Mouse (Mus musculus) hindbrain, embryonic 12.5 days (tissue): Measurements from ENCODE around the gene Mrpl44. TPM values are rescaled to one million over a fixed set of nuclear protein-coding genes. Genes with fewer than 3 reads are reported as not detected.

Source experiments
- ATAC-seq: fragments of 200-750 bp; cut with Nextera tagmentation; 2 replicates; pipeline ENCODE4 v1.8.0; 2017; ENCODE audit warnings: moderate TSS enrichment; ENCODE audit not compliant: low FRiP score
- H3K27ac ChIP-seq: fragments of 300-500 bp; sonication (generic); 2 replicates; pipeline ENCODE4 v1.5.1; 2016; ENCODE audit warnings: mild to moderate bottlenecking
- H3K27me3 ChIP-seq: fragments of 300-500 bp; sonication (generic); 2 replicates; pipeline ENCODE4 v1.6.1; 2016; ENCODE audit warnings: mild to moderate bottlenecking
- H3K36me3 ChIP-seq: fragments of 300-500 bp; sonication (generic); 2 replicates; pipeline ENCODE4 v1.6.1; 2016; ENCODE audit warnings: mild to moderate bottlenecking
- H3K4me1 ChIP-seq: fragments of 300-500 bp; sonication (generic); 2 replicates; pipeline ENCODE4 v1.6.1; 2016
- H3K4me2 ChIP-seq: fragments of 300-500 bp; sonication (generic); replicated peaks from 2 replicates; pipeline ENCODE4 v1.6.1; 2016; ENCODE audit warnings: mild to moderate bottlenecking
- H3K4me3 ChIP-seq: fragments of 300-500 bp; sonication (generic); 2 replicates; pipeline ENCODE4 v1.5.1; 2016; ENCODE audit warnings: mild to moderate bottlenecking
- H3K9ac ChIP-seq: fragments of 300-500 bp; sonication (generic); 2 replicates; pipeline ENCODE4 v1.6.1; 2016; ENCODE audit warnings: mild to moderate bottlenecking, moderate library complexity
- H3K9me3 ChIP-seq: fragments of 300-500 bp; sonication (generic); replicated peaks from 2 replicates; pipeline ENCODE4 v1.6.1; 2016; ENCODE audit warnings: mild to moderate bottlenecking
- WGBS: fragments of 180-500 bp; shearing (Covaris S2); methylation state at CpG from one replicate; pipeline ENCODE4 v1.1.7; 2016; 5-methylcytosine and 5-hydroxymethylcytosine counted together
- polyA plus RNA-seq: library from polyadenylated mRNA; unstranded; fragments of >200 nt; fragmentation: Nextera tagmentation; extraction: Ambion mirVana; gene quantifications from 2 replicates; pipeline ENCODE4 v1.2.1, GENCODE M21; 2016

The Mrpl44 gene
- polyA plus RNA-seq, 1 experiment from 2014 or later, result 48.2 TPM

DNA sequence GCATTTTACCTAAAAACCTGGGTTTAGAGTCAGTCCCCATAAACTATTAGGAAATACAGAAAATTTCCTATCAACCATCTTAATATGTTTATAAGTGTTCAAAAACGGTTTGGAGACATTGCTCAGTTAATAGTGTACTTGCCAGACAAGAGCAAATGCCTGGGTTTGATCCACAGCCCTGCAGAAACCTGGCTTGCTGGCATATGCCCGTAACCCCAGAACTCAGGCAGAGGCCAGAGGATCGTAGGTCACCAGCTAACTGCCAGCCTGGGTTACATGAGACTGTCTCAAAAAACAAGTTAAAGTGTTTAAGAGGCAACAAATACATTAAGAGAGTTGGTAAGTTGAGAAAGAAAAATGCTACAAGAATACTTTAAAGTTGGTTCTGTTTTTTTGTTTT lies 20.9 kb upstream of the Mrpl44 start:
- Histone ChIP-seq H3K4me3 (no peak overlapping the region), H3K4me2 (no peak overlapping the region), H3K27me3 (no peaks in the 10 kb centered on the region), H3K4me1 (peaks cover 13% of the 10 kb centered on the region), H3K9me3 (0 out of 2 replicates have a peak, but pooled peaks cover 4% of the 10 kb centered on the region), H3K27ac (no peak overlapping the region), H3K9ac (no peak overlapping the region), H3K36me3 (0 out of 2 replicates have a peak, but pooled peaks cover 8% of the 10 kb centered on the region)
- no peak for ATAC-seq
- 86% methylated on average over 3 of the region's 3 CpGs for WGBS

DNA sequence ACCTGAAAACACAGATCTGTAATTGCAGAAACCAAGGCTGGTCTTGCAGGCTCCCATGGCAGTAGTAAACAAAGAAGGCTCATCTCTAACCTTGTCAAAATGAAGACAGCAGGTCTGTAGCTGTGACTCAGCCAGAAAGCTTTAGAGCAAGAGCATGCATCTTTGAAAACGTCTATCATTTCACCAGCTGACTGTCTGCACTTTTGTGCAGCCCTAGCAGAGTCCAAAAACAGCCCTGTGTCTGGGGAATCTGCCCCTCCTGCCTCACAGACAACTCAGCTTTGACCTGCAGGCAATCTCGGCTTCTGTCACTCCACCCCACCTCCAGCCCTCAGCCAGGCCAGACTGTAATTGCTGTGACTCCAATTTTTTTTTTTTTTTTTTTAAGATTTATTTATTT lies 20.4 kb upstream of the Mrpl44 start:
- Histone ChIP-seq H3K36me3 (0 out of 2 replicates have a peak, but pooled peaks cover 8% of the 10 kb centered on the region), H3K4me1 (peaks cover 16% of the 10 kb centered on the region), H3K27ac (no peak overlapping the region), H3K9ac (no peak overlapping the region), H3K9me3 (0 out of 2 replicates have a peak, but pooled peaks cover 3% of the 10 kb centered on the region), H3K27me3 (no peaks in the 10 kb centered on the region), H3K4me3 (no peak overlapping the region), H3K4me2 (no peak overlapping the region)
- no peak for ATAC-seq
- WGBS, result 61% methylated on average over 2 of the region's 2 CpGs

DNA sequence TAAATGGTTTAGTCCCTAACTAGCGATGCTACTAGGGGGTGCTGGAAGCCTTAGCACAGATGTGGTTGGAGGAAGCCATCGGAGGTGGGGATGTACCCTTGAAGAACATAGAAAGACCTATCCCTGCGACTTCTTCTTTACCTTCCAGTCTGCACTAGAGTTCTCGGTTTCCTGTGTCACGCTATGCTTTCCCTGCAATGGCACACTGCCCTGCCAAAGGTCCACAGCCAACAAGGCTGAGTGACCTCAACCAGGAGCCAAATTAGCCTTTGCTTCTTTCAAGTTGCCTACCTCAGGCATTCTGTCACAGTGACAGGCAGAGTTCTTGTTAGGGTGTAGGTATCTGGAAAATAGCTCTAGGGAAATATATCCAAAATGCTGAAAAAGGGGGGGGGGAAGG lies 19.4 kb upstream of the Mrpl44 start:
- Histone ChIP-seq H3K36me3 (0 out of 2 replicates have a peak, but pooled peaks cover 5% of the 10 kb centered on the region), H3K9ac (no peak overlapping the region), H3K4me1 (peaks cover 21% of the 10 kb centered on the region), H3K4me3 (no peak overlapping the region), H3K4me2 (no peak overlapping the region), H3K9me3 (no peaks in the 10 kb centered on the region), H3K27ac (no peak overlapping the region), H3K27me3 (no peaks in the 10 kb centered on the region)
- no peak for ATAC-seq
- 93% methylated on average over 5 of the region's 5 CpGs for WGBS

DNA sequence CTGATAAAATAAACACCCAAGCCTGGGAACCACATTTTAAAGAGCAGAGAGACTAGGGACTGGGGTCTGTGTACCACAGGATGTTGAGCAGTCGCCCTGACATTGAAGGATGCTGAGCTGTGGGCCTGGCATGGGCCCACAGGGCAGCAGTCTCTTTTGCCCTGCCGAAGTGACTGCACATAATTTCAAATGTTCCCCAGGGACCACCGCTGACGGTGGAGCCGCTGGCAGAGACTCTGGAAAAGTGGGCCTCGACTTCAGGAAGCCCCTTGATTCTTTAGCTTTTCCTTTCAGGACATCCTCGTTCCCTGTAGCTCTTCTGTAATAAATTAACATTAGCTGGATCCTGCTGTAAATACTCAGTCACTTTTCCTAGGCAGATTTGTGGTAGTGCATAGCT lies 18.7 kb upstream of the Mrpl44 start:
- H3K9ac ChIP-seq, result no peak overlapping the region
- H3K4me2 ChIP-seq, result no peak overlapping the region
- no peak for ATAC-seq
- no peaks in the 10 kb centered on the region for H3K27me3 ChIP-seq
- no peak overlapping the region for H3K4me3 ChIP-seq
- peaks cover 23% of the 10 kb centered on the region for H3K4me1 ChIP-seq
- WGBS, result 55% methylated on average over 7 of the region's 7 CpGs
- no peaks in the 10 kb centered on the region for H3K36me3 ChIP-seq
- no peaks in the 10 kb centered on the region for H3K9me3 ChIP-seq
- H3K27ac ChIP-seq, result no peak overlapping the region

DNA sequence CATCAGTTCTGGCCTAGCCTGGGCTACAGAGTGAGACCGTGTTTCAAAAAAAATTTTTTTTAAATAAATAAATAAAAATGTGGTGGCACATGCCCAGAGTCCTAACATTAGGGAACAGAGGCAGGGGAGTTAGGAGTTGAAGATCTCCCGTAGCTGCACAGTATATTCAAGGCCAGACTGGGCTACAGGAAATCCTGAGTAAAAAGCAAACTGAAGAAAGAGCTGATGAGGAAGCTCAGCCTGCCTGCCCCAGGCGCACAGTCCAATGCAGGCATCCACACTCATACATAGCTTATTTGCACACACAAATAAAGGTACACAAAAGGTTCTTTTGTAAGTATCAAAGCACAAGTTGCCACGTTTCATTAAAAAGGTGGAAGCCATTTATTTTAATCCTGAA lies 18.2 kb upstream of the Mrpl44 start:
- H3K4me3 ChIP-seq, result no peak overlapping the region
- no peaks in the 10 kb centered on the region for H3K9me3 ChIP-seq
- 83% methylated on average over 4 of the region's 4 CpGs for WGBS
- no peak overlapping the region for H3K9ac ChIP-seq
- no peaks in the 10 kb centered on the region for H3K27me3 ChIP-seq
- H3K27ac ChIP-seq, result no peak overlapping the region
- H3K4me2 ChIP-seq, result no peak overlapping the region
- no peak for ATAC-seq
- peaks cover 26% of the 10 kb centered on the region for H3K4me1 ChIP-seq
- H3K36me3 ChIP-seq, result no peaks in the 10 kb centered on the region

DNA sequence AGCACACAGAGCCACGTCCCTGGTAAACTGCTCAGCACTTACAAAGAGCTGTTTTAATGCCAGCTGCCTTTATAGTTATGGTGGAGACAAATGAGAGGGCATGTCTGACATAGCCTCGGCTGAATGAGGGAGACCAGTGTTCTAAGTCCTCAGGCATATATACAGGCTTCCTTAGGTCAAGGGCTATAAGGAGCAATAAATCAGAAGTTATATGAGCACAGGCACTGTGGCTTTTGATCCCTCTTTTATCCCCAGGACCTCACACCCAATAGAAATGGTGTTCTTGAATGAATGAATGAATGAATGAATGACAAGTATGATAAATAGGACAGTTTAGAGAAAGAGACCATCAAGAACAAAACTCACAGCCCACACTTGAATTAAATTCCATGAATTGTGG lies 16.8 kb upstream of the Mrpl44 start:
- Histone ChIP-seq H3K4me3 (no peak overlapping the region), H3K27ac (no peak overlapping the region), H3K4me1 (peaks cover 26% of the 10 kb centered on the region), H3K27me3 (no peaks in the 10 kb centered on the region), H3K9me3 (no peaks in the 10 kb centered on the region), H3K36me3 (no peaks in the 10 kb centered on the region), H3K9ac (no peak overlapping the region), H3K4me2 (no peak overlapping the region)
- no peak for ATAC-seq
- 48% methylated on average over 2 of the region's 2 CpGs for WGBS

DNA sequence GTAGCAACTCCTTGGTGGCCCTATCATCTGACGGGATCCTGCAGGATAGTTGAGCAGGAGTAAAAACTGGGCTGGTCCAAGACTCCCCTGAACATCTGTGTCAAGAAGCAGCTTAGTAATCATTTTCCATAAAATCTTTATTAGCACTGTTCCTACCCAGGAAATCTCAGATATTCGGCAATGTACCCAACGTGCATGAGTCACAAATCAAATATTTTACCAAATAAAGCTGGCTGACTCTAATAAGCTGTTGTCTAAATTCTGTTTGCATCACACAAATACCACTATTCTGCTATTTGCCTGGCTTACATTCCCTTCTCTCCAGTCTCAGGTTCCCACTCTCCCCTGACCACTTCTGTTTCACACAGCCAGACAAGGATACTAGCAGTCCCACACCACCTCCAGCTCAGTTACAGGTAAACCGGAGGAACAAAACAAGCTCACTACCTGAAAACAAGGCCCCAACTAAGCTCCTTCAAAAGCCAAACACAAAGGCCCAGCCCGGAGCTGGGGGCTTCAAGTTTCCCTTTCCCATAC lies 16.3 kb upstream of the Mrpl44 start:
- Histone ChIP-seq H3K4me1 (peaks cover 26% of the 10 kb centered on the region), H3K9ac (0 out of 2 replicates have a peak overlapping the region, but pooled peaks have one; percentile 15), H3K27ac (no peak overlapping the region), H3K4me2 (peak overlapping the region; percentile 26; the same call in 1 of the 2 replicates), H3K36me3 (no peaks in the 10 kb centered on the region), H3K4me3 (no peak overlapping the region), H3K27me3 (no peaks in the 10 kb centered on the region), H3K9me3 (no peaks in the 10 kb centered on the region)
- 71% methylated on average over 5 of the region's 5 CpGs for WGBS
- no peak for ATAC-seq

DNA sequence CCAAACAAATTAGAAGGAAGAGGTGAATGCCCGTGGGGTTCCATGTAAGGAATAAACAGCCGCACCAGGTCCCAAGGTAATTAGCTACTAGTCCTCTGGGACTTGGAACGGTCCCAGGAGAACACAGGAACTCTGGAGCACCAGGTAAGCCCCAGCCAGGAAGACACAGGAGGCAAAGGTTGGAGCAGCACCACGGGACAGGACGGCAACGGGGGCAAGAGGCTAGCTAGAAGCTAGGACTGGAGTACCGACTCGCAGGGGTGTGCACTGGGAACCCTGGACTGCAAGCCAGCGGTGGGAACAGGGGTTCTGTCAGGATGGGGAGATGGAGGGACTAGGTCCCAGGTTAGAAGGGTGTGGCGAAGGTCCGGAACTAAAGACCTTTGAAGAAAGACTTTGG lies 15.2 kb upstream of the Mrpl44 start:
- H3K4me3 ChIP-seq, result peak overlapping the region; percentile 84
- peak overlapping the region; percentile 86 for H3K4me2 ChIP-seq
- peak overlapping the region; percentile 87 for H3K9ac ChIP-seq
- peak; percentile 20 for ATAC-seq
- WGBS, result 11% methylated on average over 11 of the region's 11 CpGs
- H3K9me3 ChIP-seq, result no peaks in the 10 kb centered on the region
- no peaks in the 10 kb centered on the region for H3K27me3 ChIP-seq
- no peaks in the 10 kb centered on the region for H3K36me3 ChIP-seq
- H3K27ac ChIP-seq, result no peak overlapping the region
- peaks cover 26% of the 10 kb centered on the region for H3K4me1 ChIP-seq

DNA sequence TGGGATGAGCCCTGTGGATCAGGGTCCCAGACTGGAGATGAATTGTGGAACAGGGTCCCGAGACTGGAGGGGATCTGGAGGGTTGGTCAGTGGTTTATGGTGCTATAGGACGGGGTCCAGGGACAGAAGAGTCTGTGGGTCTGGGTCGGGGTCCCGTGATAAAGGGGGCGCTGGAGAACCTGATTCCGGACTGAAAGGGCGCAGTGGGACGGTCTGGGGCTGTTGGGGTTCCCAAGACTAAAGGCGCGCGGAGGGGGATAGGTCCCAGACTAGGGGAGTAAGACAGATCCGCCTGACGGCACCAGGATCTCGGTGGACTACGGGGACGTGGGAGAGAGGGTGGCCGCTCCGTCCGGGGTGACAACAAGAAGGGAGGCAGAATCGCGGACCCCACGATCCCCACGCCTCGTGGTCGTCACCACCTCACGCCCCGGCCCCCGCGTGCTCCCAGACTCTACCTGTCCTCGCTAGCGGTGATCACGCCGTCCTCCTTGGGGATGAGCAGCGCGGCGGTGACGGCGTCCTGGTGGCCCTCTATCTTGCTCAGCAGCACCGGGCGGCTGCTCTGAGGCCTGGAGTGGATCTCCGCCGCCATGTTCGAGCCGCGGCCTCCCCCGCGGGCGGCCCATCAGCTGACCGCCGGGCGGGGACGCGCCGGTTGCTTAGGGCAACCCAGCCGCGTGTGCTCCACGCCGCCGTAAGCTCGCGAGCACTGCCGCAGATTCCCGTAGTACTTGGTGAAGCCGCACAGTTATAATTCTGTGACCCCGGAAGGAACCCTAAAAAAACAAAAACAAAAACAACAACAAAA lies 14.5 kb upstream of the Mrpl44 start:
- H3K27me3 ChIP-seq, result no peaks in the 10 kb centered on the region
- under 1% methylated on average over 64 of the region's 65 CpGs for WGBS
- H3K9me3 ChIP-seq, result no peaks in the 10 kb centered on the region
- peak overlapping the region; percentile 87 for H3K9ac ChIP-seq
- H3K4me3 ChIP-seq, result peak overlapping the region; percentile 84
- peak overlapping the region; percentile 86 for H3K4me2 ChIP-seq
- peak overlapping the region; percentile 66 for H3K27ac ChIP-seq
- H3K4me1 ChIP-seq, result peaks cover 26% of the 10 kb centered on the region
- no peaks in the 10 kb centered on the region for H3K36me3 ChIP-seq
- peak; percentile 97 for ATAC-seq

DNA sequence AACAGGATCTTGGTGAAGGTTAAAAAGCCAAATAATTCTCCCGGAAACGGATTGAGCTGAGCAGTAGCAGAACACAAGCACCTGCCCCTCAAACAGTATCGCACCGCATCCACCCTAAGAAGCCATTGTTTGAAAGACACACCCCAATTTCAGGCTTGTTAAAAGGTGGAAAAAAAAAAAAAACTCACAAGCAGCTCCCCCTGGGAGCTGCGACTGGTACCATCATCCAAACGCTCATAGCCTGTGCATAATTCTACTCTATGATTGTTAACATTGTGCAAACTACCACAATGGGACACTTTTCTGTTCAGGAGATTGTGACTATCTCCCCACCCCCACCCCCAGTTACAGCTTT lies 13.9 kb upstream of the Mrpl44 start:
- peak; percentile 59 for ATAC-seq
- H3K9ac ChIP-seq, result 0 out of 2 replicates have a peak overlapping the region, but pooled peaks have one; percentile 35
- H3K4me2 ChIP-seq, result peak overlapping the region; percentile 86
- no peaks in the 10 kb centered on the region for H3K9me3 ChIP-seq
- 0 out of 2 replicates have a peak overlapping the region, but pooled peaks have one; percentile 35 for H3K27ac ChIP-seq
- peak overlapping the region; percentile 84 for H3K4me3 ChIP-seq
- H3K36me3 ChIP-seq, result no peaks in the 10 kb centered on the region
- no peaks in the 10 kb centered on the region for H3K27me3 ChIP-seq
- peaks cover 24% of the 10 kb centered on the region for H3K4me1 ChIP-seq
- WGBS, result 0% methylated on average over 6 of the region's 6 CpGs

DNA sequence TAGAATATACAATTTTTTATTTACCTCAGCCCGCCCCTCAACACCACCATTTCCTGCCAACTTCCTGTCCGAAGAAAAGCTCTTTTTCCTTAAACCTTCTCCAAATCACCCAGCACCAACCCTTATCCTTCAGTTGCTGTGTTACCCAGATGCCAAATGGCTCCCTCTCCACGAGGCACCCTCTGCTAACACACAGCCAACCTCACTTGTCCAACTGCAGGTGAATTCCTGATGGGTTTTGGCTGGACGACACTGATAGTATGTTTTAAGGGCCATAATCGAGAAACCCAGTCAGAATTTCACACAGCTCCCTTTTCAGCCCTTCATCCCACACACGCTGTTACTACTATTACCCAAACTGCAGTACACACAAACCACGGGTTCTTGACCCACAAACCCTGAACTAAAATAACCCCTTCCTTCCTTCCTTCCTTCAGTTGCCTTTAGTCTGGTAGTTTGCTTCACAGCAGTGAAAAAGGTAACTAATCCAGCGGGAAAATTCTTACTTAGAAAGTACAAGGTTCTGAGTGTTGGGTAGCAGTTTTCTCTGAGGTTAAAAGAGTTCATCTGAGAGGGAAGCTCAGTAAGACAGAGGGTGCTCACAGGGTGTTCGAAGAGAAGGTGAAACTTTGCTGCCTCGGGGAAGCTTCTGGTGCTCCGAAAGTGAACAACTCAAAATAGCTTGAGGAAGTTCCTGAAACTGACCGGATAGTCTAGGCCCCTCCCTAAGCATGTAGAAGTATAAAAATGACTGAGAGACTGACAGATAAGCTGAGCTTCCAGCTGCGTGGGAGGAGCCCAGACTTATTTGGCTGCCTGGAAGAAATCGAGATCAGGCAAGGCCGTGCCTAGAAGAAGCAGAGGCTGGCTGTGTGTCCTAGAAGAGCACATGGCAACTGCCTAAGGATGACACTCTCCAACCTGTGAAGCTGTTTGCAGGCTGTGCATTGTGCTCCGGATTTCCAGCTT lies 13.3 kb upstream of the Mrpl44 start:
- Histone ChIP-seq H3K4me2 (peak overlapping the region; percentile 86), H3K4me1 (peaks cover 18% of the 10 kb centered on the region), H3K36me3 (no peaks in the 10 kb centered on the region), H3K27ac (no peak overlapping the region; the same call in 1 of the 2 replicates), H3K4me3 (peak overlapping the region; percentile 84; the same call in 1 of the 2 replicates), H3K27me3 (no peaks in the 10 kb centered on the region), H3K9ac (0 out of 2 replicates have a peak overlapping the region, but pooled peaks have one; percentile 35), H3K9me3 (no peaks in the 10 kb centered on the region)
- WGBS, result 67% methylated on average over 16 of the region's 16 CpGs
- ATAC-seq, result no peak

DNA sequence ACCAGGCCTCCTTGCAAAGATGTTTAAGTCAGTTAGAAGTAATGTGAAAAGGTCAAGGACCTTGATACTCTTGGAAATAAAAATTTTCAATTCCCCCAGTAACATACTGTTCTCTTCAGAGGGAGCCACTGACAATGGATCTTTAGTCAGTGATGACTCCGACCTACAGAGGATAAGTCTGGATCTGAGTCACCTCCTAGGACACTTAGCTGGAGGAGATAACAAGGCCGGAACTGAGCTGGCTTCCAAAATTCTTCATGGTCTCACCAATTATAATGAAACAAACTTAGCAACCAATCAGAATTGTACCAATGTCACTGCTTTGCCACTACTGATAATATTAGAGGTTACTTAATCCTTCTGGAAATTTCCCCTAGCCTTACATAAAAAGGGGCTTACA lies 11.8 kb upstream of the Mrpl44 start:
- Histone ChIP-seq H3K36me3 (no peaks in the 10 kb centered on the region), H3K9me3 (no peaks in the 10 kb centered on the region), H3K4me2 (no peak overlapping the region), H3K4me3 (no peak overlapping the region), H3K4me1 (peaks cover 18% of the 10 kb centered on the region), H3K9ac (no peak overlapping the region), H3K27ac (no peak overlapping the region), H3K27me3 (no peaks in the 10 kb centered on the region)
- ATAC-seq, result no peak
- WGBS, result 86% methylated on average over 2 of the region's 2 CpGs
